Mouse (Mus musculus): ENCODE results near the gene Kcnj4. TPM values are rescaled to one million over a fixed set of nuclear protein-coding genes. Genes with fewer than 3 reads are reported as not detected.
"Not testable (repeated sequence)": the region's sequence is repeated elsewhere in the genome, so short reads cannot be mapped to it uniquely, and the experiment has no call there.

Kcnj4 gene
- polyA plus RNA-seq, 3 experiments from 2014 or later: not detected

DNA sequence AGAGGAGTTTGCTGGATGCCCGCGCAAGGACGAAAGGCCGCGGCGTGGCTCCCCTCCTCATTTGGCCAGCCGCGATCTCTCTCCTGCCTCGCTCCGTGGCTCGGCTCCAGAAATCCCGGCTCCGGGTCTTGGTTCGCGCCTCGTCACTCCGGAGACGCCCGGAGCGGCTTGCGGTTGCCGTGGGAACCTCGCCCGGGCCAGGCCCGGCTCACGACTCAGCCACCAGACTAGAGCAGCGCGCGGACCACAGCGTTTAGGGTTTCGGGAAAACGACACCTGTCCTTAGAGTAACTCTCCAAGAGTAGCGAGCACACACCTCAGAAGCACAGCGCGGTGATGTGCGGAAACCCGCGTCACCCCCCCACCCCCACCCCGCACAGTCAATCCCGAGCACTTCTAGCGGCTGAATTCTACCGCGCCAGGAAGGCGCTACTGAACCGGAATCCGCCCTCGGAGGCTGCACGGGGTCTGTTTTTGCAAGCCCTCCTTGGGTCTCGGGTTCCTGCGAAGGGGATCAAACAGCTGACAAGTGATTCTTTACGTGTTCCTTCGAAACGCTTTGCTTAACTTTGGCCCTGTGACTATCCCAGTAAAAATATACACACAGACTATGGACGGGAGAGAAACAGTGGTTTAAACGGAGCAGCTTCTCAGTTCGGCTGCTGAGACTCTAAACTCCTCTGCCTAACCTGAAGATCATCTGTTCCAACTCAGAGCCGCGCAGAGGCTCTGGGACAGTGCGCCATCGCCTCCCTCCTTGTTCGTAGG lies 6.7 kb upstream of the Kcnj4 start:
- ATAC-seq: no peak

DNA sequence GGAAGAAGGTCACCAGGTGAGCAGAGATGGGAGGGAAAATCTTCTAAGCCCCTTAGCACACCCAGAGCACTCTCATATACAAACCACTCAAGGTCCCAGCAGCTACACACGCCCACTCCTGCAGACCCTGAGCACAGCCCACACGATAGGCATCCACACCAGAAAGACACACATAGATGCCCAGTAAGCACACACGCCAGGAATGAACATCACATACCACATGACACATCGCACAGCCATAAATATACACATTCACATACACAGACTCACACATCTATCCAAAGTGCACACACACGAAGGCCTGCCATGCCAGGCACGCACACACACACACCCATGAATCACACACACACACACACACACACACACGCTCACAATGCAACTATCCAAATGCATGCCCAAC lies 5.4 kb upstream of the Kcnj4 start:
- no peak for ATAC-seq

DNA sequence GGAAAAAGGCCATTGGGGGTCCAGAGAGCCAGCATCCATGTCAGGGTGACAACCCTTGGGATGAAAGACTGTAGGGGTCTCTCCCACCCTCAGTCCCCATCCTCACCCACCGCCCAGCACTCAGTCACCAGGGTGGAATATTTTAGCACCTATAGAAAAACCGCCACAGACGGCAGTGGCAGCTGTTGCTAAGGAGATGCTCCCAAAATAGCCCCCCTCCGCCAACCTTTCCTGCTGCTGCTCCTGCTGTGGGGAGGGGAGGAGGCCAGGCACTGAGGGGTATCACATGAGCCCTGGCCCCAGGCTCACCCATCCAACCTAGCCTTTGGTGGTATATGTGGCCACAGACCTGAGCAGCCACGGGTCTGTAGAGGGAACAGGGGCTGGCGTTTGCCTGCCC lies 5.0 kb upstream of the Kcnj4 start:
- no peak for ATAC-seq

DNA sequence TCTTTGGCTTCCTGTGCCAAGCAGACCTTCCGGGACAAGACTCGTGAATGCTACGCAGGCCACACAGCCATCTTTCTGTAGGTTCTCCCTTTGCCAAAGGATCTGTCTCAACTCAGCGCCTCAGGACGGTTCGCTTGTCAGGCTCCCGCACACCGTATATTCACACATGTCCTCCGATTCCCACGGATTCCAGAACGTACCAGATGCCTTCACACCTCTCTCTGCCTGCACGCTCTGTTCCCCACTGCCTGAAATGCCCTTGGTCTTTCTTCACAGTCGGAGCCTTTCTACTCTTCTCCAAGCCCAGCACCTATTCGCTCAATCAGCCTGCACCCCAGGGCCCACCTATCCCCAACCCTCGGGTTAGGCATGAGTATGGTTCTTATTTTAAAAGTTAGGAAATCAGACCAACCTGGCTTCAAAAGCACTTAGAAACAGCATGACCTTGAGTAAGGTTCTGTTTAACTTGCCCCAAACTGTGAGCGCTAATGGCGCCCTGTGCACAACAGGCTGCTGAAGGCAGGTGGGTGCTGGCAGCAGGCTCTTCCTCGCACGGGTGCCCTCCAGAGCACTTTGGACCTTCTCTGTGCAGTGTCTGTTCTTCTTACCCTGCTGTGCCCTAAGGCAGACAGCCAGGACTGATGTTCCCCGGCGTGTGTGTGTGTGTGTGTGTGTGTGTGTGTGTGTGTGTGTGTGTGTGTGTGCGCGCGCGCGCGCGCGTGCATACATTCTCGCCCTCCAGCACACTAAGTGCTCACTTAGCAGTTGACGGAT lies 2.2 kb upstream of the Kcnj4 start:
- ATAC-seq: no peak

DNA sequence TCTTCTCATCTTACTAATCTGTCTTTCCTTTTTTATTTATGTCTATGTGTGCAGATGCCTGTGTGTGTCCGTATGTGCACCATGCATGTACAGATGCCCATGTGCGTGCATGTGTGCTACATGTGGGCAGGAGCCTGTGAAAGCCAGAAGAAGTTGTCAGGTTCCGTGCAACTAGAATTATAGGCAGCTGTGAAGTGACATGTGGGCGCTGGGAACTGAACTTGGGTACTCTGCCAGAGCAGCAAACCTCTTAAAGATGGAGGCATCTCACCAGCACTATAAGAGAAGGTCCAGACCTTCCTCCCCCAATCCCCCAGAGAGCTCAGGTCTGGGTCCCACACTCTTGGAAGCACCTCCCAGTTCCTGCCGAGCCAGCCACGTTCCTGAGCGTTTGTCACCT lies 1.4 kb upstream of the Kcnj4 start:
- ATAC-seq: no peak

DNA sequence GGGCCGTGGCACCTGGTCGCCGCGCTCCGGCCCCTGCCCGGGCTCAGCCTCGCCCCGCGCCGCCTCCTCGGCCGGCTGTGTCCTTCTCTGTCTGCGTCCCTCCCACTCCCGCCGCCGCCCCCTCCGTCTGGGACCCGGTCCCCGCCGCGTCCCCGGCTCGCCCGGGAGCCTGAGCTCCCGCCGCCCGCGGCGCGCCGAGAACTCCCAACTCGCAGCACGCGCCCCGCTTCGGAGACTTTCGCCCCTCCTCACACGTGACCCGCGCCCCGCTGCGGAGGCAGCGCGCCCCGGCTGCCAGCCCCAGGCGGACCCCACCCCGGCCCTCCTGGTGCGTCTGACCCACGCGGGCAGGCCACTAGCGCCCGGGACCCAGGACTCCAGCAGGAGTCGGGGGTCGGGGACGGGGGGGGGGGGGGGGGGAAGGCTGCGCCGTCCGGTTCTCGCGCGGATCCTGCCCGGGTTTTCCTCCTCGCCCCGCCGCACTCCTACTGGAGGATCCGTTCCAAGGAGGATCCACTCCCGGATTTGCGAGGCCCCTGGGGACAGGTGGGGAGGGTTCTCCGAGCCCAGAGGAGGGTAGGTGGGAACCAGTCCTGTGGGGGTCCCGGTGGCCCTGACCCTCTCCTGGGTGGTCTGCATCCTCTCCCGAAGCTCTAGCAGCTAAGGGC lies 709 bp upstream of the Kcnj4 start:
- ATAC-seq: no peak

DNA sequence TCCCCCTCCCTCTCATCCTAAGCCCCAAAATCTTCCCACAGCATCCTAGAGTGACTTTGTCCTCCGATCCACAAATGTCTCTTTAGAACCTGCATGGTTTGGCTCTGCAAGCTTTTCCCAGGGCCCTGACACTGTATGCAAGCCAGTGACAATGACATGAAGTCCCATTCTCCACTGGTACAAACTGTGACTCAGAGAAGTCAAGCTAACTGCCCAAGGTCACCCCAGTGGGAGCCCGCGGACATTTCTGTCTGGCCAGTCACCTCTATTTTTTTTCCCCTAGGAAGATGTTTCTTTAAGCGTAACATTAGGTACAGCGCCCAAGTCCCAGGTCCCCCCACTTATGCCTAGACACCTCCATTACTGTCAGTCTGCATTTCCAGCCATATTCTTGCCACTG lies 1.6 kb downstream of the Kcnj4 start:
- no peak for ATAC-seq

DNA sequence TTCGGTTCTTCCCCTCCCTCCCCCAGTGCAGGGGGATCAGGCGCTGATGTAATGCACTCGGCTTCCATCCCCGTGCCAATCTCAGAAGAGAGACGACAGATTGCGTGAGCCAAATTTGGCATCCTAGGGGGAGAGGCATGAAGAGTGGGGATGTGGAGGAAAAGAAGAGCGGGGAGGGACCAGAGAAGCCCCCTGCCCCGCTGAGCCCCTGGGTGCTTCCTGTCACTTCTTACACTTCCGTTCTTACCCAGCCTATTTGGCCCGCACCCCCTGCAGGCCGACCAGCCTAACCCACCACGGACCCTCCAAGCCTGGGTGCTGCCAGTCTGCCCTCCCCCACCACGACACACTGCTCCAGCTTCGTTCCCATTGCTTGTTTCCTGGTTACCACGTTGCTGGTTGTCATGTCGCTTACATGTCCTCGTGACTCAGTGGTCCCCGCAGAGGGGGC lies 2.1 kb downstream of the Kcnj4 start:
- ATAC-seq: no peak

DNA sequence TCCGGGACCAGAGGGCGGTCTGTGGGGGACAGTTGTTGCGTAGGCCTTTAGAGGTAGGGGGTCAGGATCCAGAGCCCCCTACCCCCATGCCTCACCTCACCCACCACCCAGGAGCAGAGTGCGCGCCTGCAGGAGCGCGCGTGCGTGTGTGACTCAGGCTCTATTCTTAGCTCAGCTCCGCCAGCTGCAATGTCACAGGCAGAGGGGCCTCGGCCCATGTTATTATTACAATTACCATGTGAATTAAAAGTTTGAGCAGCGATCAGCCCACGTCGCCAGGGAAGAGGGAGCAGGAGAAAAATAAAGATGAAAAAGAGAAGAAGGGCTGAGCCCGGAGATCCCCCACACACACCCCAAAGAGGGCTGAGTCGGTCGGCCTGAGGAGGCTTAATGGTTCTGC lies 4.9 kb downstream of the Kcnj4 start:
- no peak for ATAC-seq

DNA sequence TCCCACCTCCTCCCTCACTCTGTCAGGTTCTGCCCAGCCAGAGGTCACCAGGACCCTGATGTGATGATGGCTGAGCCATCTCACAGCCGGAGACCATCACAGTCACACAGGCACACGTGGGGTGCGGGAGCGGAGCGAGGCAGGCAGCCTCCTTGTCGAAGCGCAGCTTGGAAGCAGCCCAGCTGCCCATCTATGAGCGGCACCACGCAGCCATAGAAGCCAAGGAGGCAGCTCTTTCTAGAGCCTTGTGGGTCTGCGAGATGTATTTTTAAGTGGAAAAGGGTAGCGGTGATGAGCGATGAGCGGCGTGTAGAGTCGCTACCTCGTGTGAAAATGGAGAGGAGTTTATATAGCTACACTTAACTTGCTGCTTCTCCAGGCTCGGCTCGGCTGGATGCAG lies 11.5 kb downstream of the Kcnj4 start:
- ATAC-seq: no peak

DNA sequence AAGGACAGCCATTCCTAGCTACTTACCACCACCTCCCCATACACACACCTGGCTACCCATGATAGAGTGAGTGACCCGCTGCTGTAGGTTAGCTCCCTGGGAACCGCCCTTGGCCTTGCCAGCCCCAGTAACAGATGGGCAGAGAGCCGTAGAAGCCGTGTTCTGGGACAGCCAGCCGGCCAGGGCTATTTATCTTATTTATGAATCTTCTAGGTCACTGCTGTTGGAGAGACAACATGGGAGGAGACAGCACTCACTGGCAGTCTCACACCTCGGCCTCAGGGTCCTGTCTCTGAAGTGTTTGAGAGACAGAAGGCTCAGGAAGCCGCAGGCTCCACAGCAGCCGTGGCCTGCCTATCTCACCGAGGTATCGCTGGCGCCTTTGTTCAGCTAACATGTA lies 15.6 kb downstream of the Kcnj4 start:
- ATAC-seq: no peak

DNA sequence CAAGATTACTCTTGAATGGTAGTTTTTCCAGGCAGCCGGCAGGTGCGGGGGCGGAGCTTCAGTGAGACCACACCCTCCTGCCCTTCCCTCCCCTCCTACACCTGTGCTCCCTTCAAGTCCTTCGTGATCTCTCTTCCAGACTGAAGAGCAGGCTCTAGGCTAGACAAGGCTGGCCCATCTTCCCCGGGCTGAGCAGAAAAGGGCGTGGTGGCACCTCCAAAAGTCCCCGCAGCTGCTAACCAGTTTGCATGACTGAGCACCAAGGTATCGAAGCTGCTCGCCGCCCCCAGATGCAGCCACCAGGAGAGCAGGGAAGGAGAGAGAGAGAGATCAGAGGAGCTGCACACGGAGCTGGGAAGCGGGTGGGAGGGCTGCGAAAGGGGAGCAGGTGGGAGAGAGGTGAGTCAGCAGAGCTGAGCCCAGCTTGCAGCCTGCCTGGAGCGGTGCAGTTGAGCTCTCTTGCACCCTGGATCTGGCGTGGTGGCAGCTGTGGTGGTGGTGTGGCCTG lies 23.8 kb downstream of the Kcnj4 start:
- no peak for ATAC-seq

DNA sequence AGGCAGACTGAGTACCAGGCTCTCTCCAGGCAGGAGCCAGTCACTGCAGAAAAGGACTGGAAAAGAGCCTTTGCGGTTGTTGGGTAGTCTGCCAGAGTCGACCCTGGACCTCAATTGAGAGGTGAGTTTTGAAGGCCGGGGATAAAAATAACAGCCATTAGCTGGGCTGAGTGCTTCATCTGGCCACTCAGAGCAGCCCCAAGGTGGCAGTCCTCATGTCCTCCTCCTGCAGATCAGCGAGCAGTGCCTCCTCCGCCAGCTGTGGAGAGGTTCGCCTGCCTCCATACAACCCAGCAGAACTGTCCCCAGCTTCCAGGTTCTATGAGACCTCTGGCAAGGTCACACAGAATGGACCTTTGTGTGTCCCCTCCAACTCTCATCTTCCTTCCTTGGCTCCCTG lies 27.8 kb downstream of the Kcnj4 start:
- no peak for ATAC-seq

DNA sequence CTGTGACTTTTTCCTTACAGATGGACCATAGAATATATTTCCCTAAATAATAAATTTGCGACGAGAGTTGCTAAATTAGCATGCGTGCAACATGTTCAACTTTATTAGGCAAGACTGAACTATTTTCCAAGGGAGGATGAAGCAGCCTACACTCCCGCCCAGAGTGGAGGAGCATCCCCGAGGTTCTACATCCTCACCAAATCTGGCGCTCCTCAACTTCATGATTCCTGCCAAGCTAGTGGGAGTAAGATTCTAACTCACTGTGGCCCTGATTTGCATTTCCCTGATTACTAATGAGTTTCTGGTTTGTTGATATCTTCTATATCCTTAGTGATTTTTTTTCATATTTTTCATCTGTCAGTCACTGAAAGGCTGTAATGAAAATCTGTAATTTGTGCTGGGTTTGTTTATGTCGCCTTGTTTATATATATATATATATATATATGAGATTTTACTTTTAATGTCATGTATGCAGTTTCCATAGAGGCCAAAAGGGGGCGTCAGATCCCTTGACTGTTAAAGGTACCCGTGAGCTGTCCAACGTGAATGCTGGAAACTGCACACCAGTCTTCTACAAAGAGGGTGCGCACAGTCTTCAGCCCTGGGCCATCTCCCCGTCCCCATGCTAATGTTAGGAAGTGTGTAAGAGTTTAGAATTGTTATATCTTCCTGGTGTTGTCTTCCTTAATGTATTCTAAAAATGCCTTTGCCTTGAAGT lies 31.2 kb downstream of the Kcnj4 start:
- ATAC-seq: no peak

DNA sequence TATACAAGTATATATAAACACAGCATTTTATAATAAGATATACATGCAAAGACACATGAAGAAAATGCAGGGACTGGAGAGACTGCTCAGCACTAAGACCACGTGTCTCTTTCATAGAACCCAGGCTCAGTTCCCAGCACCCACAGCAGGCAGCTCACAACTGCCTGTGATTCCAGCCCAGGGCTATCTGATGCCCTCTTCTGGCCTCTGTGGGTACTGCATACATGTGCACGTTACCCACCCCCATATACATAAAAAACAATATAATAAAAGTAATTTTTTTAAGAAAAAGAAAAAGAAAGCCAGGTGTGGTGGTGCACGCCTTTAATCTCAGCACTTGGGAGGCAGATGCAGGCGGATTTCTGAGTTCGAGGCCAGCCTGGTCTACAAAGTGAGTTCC lies 32.0 kb downstream of the Kcnj4 start:
- ATAC-seq: no peak

DNA sequence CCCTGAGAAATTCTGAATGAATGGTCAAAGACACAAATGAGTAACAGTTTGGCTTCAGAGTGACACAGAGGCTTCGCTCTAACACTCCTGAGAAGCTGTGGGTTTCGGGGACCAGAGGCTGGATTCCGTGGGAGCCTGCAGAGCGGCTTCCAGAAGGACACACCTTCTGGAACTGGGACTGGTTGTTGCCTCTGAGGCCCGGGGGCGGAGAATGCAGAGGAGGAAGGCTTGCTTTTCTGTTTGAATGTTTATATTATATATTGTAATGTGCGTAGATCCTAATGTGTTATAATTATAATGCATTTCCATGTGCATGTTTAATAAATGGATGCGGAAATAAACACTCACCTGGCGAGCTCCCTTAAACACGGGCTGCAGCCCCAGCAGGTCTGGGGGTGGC lies 33.9 kb downstream of the Kcnj4 start:
- no peak for ATAC-seq

DNA sequence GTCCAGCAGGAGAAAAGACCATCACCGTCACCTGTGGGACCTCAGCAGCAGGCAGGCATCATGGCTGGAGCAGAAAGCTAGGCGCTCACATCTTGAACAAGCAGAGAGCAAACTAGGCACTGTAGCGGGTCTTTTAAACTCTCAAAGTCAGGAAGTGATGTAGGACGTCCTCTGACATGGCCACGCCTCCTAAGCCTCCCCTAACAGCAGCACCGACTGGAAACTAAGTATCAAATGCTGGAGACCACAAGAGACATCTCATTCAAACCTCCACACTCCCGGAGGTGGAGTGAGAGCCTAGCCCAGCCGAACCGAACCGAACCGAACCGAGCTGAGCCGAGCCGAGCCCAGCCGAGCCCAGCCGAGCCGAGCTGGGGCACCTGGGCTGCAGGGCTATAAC lies 34.5 kb downstream of the Kcnj4 start:
- ATAC-seq: no peak

DNA sequence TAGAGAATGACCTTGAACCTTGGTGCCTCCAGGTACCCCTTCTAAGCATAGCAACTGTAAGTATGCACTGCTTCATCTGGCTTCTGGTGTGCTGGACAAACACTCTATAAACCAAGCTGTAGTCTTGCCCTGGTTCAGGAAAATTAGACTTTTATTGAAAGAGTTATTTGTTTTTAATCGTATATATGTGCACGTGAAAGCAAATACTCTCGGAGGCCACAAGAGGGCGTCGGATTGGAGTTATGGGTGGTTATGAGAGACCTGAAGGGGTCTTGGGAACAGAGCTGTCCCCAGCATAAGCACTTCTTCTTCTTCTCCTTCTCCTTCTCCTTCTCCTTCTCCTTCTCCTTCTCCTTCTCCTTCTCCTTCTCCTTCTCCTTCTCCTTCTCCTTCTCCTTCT lies 35.5 kb downstream of the Kcnj4 start:
- no peak for ATAC-seq

DNA sequence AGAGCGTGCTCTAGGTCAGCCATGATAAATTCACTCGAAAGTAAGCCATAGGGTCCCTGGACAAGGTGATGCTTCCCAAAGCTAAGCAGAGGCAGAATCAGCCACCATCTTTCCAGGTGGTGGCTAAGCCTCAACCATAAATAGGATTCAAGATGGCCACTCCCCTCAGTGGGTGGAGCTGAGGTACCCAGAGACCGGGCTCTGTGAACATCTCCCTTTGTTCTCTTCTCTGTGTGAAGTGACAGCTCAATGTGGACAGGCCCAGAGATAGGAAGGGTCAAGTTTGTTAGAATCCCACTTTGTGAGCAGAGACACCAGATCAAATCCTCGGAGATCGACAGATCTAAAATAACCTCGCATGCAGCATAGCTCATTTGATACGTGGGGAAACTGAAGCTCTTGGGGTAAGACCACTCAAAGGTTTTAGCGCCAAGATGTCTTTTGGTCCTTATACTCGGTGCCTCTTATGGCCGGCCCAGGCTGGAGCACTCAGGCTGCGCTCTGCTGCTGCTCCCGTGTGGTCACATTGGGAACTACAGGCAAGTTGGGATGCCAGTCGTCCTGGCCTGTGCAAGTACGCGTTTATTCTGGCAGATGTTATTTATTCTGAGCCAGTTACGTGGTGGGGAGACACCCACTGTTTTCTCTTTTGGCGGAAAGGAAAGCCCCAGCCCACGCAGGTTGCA lies 38.3 kb downstream of the Kcnj4 start:
- peak; percentile 43 for ATAC-seq

DNA sequence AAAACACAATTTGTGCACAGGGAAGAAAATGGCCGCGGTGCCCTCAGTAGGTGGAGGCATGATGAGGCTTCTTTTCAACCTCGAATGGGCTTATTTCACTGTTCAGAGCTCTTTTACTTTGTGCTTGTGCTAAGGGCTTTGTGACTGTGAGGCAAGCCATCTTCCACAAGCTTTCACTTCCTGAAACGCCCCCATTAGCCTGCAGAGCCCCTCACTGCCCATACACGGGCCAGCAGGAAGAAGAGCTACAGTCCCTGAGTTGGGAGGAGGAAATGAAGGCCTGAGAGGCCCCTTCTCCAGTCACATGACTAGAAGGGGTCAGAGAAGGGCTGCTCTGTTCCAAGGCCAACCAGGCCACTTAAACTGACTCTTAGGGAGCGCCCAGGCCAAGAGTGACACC lies 48.5 kb downstream of the Kcnj4 start:
- ATAC-seq: no peak

DNA sequence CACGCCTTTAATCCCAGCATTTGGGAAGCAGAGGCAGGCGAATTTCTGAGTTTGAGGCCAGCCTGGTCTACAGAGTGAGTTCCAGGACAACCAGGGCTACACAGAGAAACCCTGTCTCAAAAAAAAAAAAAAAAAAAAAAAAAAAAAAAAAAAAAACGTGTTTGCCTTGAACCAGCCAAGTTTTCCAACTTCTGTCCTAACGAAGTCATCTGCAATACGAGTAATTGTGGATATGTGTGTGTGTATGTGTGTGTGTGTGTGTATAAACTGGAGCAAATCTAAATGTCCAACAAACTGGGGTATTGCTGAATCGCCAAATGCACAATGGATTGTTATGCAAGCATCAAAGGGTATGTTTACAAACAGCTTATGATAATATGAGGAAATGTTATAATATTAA lies 48.9 kb downstream of the Kcnj4 start:
- not testable (repeated sequence) for ATAC-seq

DNA sequence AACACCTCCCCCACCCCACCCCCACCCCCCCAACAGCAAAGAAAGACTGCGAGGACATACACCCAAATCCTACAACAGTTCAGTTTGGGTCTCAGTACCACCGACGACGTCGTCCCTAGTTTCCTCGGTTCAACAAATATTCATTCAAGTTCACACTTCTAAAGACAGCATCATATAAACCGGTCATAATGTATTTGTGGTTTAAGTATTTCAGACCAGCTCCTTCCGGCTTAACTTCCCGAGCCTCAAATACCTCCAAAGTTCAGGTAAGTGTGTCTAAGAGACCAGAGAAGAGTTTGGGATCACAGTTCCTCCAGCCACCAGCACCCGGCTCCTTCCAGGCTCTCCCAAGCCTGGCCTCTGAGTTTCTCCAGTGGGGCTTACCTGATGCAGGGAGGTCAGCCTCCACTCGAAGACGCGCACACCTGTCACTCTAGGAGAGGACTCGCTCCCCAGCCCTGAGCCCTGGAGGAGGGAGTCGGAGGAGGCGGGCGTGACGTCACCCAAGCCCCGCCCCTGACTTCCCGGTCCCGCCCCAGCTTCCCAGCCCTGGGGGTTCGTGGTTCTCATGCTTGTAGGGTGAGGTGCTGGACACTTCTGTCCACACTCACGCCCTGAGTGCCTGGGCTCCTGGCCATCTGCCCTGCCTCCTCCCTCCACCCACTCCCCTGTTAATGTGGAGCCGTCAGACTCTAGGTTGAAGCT lies 49.8 kb downstream of the Kcnj4 start, which contains the start of gene Csnk1e:
Gene Csnk1e (minus strand): TSS at position 461 of the 705 bp plus-strand sequence.
- ATAC-seq: no peak
